Mouse (Mus musculus) heart, adult 2 months (tissue): ENCODE data around the gene Snx27. TPM values are rescaled to one million over a fixed set of nuclear protein-coding genes. Genes with fewer than 3 reads are reported as not detected.
A peak's percentile ranks its signal among the peaks of the same experiment; 100 is the strongest.

Source experiments
- DNase-seq, 2 experiments: peaks; one replicate each; pipeline ENCODE4 v3.0.0; 2021
- H3K27ac ChIP-seq: fragments of 200-600 bp; 2 replicates; pipeline ENCODE4 v1.8.1; 2022
- H3K27me3 ChIP-seq: fragments of 200-500 bp; 2 replicates; pipeline ENCODE4 v1.6.1; 2012; ENCODE audit warnings: mild to moderate bottlenecking, low read length, inconsistent platforms, mixed read lengths; ENCODE audit not compliant: control insufficient read depth, insufficient read depth
- H3K36me3 ChIP-seq: fragments of 200-500 bp; 2 replicates; pipeline ENCODE4 v1.6.1; 2012; ENCODE audit warnings: low read length, inconsistent platforms; ENCODE audit not compliant: control insufficient read depth, insufficient read depth
- H3K4me1 ChIP-seq: fragments of 200-500 bp; 2 replicates; pipeline ENCODE4 v1.6.1; 2011; ENCODE audit warnings: low read length; ENCODE audit not compliant: control insufficient read depth, insufficient read depth
- H3K4me3 ChIP-seq: fragments of 200-600 bp; 2 replicates; pipeline ENCODE4 v1.8.1; 2022
- H3K79me2 ChIP-seq: fragments of 200-500 bp; replicated peaks from 2 replicates; pipeline ENCODE4 v1.6.1; 2012; ENCODE audit warnings: mild to moderate bottlenecking, inconsistent platforms, low read length, moderate library complexity, mixed read lengths; ENCODE audit not compliant: control insufficient read depth, insufficient read depth
- H3K9ac ChIP-seq: fragments of 200-500 bp; 2 replicates; pipeline ENCODE4 v1.6.1; 2012; ENCODE audit warnings: low read depth, mild to moderate bottlenecking, control low read depth, inconsistent platforms, low read length, mixed read lengths
- CTCF ChIP-seq: fragments of 200-600 bp; IDR thresholded peaks from 2 replicates; pipeline ENCODE4 v1.8.1; 2022; ENCODE audit warnings: antibody characterized with exemption, mild to moderate bottlenecking, moderate library complexity
- EP300 ChIP-seq: fragments of 200-500 bp; IDR thresholded peaks from 2 replicates; pipeline ENCODE4 v1.6.1; 2011; ENCODE audit warnings: low read depth, low read length, control low read depth; ENCODE audit not compliant: insufficient read depth
- POLR2A ChIP-seq: fragments of 200-500 bp; IDR thresholded peaks from 2 replicates; pipeline ENCODE4 v1.6.1; 2011; ENCODE audit warnings: mild to moderate bottlenecking, low read depth, low read length, control low read depth; ENCODE audit not compliant: insufficient read depth
- WGBS: fragments of 180-500 bp; shearing (Covaris S2); methylation state at CpG from one replicate; pipeline ENCODE4 v1.1.7; 2018; 5-methylcytosine and 5-hydroxymethylcytosine counted together
- intact Hi-C: fragments of 180-260 bp; cut with DNase I; formaldehyde crosslinking; loops from one replicate; pipeline ENCODE4 v1.15.1; 2025
- polyA plus RNA-seq: library from polyadenylated mRNA; depleted of rRNA; stranded (reverse); fragments of >200 nt; gene quantifications from 2 replicates; pipeline ENCODE4 v1.2.3, GENCODE M21; 2012; rRNA removed
- total RNA-seq, 2 experiments: library from RNA; stranded (reverse); gene quantifications; 2 replicates each; pipeline ENCODE4 v1.2.3; 2021

Snx27 gene
- total and polyA plus RNA-seq, 3 experiments: 7.5 to 29.0 (median 27.4) TPM

DNA sequence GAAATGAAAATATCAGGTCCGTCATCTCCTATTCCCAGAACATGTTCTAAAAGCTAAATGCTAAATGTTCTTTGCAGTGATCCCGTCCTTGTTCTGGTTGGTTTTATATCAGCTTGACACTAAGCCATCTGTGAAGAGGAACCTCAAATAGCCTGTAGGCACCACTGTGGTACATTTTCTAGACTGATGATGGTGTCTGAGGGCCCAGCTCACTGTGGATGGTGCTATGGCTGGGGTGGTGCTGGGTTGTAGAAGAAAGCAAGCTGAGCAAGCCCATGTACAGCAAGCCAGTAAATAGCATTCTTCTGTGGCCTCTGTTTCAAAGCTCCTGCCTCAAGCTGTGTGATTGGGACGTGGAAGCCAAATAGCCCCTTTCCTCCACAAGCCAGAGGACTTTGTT is 125.5 kb downstream of the Snx27 start:
- WGBS: 78% methylated on average over 3 of the region's 3 CpGs

DNA sequence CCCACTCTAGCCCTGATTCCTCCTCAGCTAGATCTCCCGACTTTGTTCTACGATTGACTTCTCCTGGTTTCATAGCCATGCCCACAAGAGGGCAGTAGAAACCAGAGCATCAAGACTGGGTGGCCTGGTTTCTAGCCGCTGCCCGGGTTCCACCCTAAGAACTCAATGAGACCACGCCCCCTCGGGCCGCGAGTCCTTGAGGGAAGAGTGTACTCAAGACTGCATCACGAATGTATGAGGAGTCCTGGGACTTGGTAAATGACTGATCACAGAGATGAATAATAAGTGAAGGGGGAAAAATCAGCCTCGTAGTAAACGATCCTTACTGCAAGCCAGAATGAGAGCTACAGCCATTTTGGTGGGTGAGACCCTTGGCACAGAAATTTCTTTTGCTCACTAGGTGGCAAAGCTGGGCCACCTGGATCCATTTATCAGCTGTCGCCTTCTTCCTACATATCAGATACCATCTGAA is 126.0 kb downstream of the Snx27 start:
- Histone ChIP-seq H3K79me2 (no peaks in the 10 kb centered on the region), H3K27me3 (no peaks in the 10 kb centered on the region), H3K9ac (no peak overlapping the region), H3K27ac (no peak overlapping the region), H3K4me3 (no peak overlapping the region), H3K36me3 (no peaks in the 10 kb centered on the region), H3K4me1 (no peaks in the 10 kb centered on the region)
- peak; percentile 93 for TF ChIP-seq CTCF
- TF ChIP-seq POLR2A: no peak
- peak; percentile 47; the same call in 1 of the 2 replicates for TF ChIP-seq EP300
- intact Hi-C loops: loop anchor here (1.0 to 10.0 kb wide), 5 partner anchors 46 to 388 kb away; partner anchors contain the start of gene Snx27
- 2% methylated on average over 12 of the region's 12 CpGs for WGBS
- peak; percentile 68 to 78 for DNase-seq

More for the DNA sequence above, 125.5 kb downstream of the Snx27 start:
- H3K4me3 ChIP-seq: no peak overlapping the region
- H3K27me3 ChIP-seq: no peaks in the 10 kb centered on the region
- no peaks in the 10 kb centered on the region for H3K36me3 ChIP-seq
- intact Hi-C loops: loop anchor here (5.0 to 10.0 kb wide), 3 partner anchors 90 to 388 kb away; partner anchors contain the start of gene Snx27
- H3K79me2 ChIP-seq: no peaks in the 10 kb centered on the region
- no peak overlapping the region for H3K9ac ChIP-seq
- DNase-seq: no peak
- TF ChIP-seq EP300 (no peak), POLR2A (no peak), CTCF (no peak)
- no peak overlapping the region for H3K27ac ChIP-seq
- no peaks in the 10 kb centered on the region for H3K4me1 ChIP-seq

DNA sequence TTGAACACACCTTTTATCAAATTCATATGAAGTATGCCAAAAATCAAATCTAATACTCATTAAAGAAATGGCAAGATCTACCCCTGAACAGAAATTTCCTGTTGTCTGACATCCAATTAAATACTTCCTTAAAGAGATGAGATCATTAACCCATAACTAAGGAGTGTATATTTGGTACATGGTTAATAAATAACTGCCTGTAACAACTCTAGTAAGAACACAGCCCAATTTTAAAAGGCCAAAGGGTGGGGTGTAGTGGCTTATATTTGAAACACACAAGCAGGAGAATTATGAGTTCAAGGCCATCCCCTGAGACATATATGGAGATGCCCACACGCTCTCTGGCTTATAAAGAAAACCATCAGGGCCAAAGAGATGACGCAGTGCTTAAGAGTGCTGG is 133.1 kb downstream of the Snx27 start:
- DNase-seq: no peak
- TF ChIP-seq CTCF: no peak
- TF ChIP-seq POLR2A: no peak
- TF ChIP-seq EP300: no peak
- Histone ChIP-seq H3K9ac (no peak overlapping the region), H3K27ac (no peak overlapping the region), H3K4me1 (no peaks in the 10 kb centered on the region), H3K27me3 (no peaks in the 10 kb centered on the region), H3K36me3 (peaks cover 4% of the 10 kb centered on the region; the same call in 1 of the 2 replicates), H3K79me2 (no peaks in the 10 kb centered on the region), H3K4me3 (no peak overlapping the region)
- intact Hi-C loops: loop anchor here (10.0 kb wide), 1 partner anchor 135 kb away; the partner anchor contains the start of gene Them4
- 92% methylated on average over 2 of the region's 2 CpGs for WGBS

Other genes with a start within 250 kb of the Snx27 start
- gene Them5, start 240.6 kb downstream of the Snx27 start, total RNA-seq: not detected
- gene Them5, start 240.6 kb downstream of the Snx27 start, polyA plus RNA-seq: not detected in 2 replicates
- not detected for gene C2cd4d, start 220.3 kb downstream of the Snx27 start, total RNA-seq
- 0.14 TPM in 1 of 2 replicates, not detected in the other for gene C2cd4d, start 220.3 kb downstream of the Snx27 start, polyA plus RNA-seq
- 10 to 100 TPM; 36.1 to 44.8 TPM for gene Rorc, start 209.9 kb downstream of the Snx27 start, total RNA-seq
- gene Rorc, start 209.9 kb downstream of the Snx27 start, polyA plus RNA-seq: 25.7 and 26.7 TPM in 2 replicates
- gene Lingo4, start 184.2 kb downstream of the Snx27 start, total RNA-seq: under 1 TPM; 0.05 to 0.09 TPM
- gene Lingo4, start 184.2 kb downstream of the Snx27 start, polyA plus RNA-seq: 0.04 and 0.09 TPM in 2 replicates
- 1 to 10 TPM; 3.9 to 4.9 TPM for gene Tdrkh, start 169.4 kb downstream of the Snx27 start, total RNA-seq
- 0.64 and 0.82 TPM in 2 replicates for gene Tdrkh, start 169.4 kb downstream of the Snx27 start, polyA plus RNA-seq
- gene Mrpl9, start 139.4 kb downstream of the Snx27 start, total RNA-seq: 10 to 100 TPM; 62.0 to 64.1 TPM
- 43.9 and 65.8 TPM in 2 replicates for gene Mrpl9, start 139.4 kb downstream of the Snx27 start, polyA plus RNA-seq
- not detected for gene Oaz3, start 138.8 kb downstream of the Snx27 start, total RNA-seq
- 1.1 and 2.2 TPM in 2 replicates for gene Oaz3, start 138.8 kb downstream of the Snx27 start, polyA plus RNA-seq
- gene Celf3, start 104.4 kb downstream of the Snx27 start, total RNA-seq: under 1 TPM in 1 of 2 experiments, not detected in 1; 0.27 TPM
- 0.67 and 0.96 TPM in 2 replicates for gene Celf3, start 104.4 kb downstream of the Snx27 start, polyA plus RNA-seq
- gene Riiad1, start 102.4 kb downstream of the Snx27 start, total RNA-seq: 1 to 10 TPM in 1 of 2 experiments, under 1 TPM in 1; 0.99 to 1.3 TPM
- 0.44 and 1.2 TPM in 2 replicates for gene Riiad1, start 102.4 kb downstream of the Snx27 start, polyA plus RNA-seq
- gene Gm10972, start 60.4 kb upstream of the Snx27 start, total RNA-seq: not detected
- gene Gm10972, start 60.4 kb upstream of the Snx27 start, polyA plus RNA-seq: not detected in 2 replicates
- 1 to 10 TPM; 2.0 to 2.1 TPM for gene Tuft1, start 76.2 kb upstream of the Snx27 start, total RNA-seq
- gene Tuft1, start 76.2 kb upstream of the Snx27 start, polyA plus RNA-seq: 1.6 and 1.9 TPM in 2 replicates
- gene Selenbp2, start 110.8 kb upstream of the Snx27 start, total RNA-seq: 10 to 100 TPM; 12.4 to 19.0 TPM
- 4.1 and 6.8 TPM in 2 replicates for gene Selenbp2, start 110.8 kb upstream of the Snx27 start, polyA plus RNA-seq
- gene Cgn, start 203.8 kb upstream of the Snx27 start, total RNA-seq: under 1 TPM; 0.25 to 0.50 TPM
- gene Cgn, start 203.8 kb upstream of the Snx27 start, polyA plus RNA-seq: 0.26 and 0.43 TPM in 2 replicates